Mouse (Mus musculus) E14TG2a.4 (cell line): ENCODE results near the gene Gm12216.

Experiments used
- CTCF ChIP-seq: conservative IDR thresholded peaks from 2 replicates; pipeline ENCODE4 v1.5.1; 2014; ENCODE audit warnings: low read length
- NANOG ChIP-seq: IDR thresholded peaks from 2 replicates; pipeline ENCODE4 v1.6.1; 2014; ENCODE audit warnings: borderline replicate concordance, low read length, mixed read lengths
- POU5F1 ChIP-seq: IDR thresholded peaks from 2 replicates; pipeline ENCODE4 v1.6.1; 2014; ENCODE audit warnings: low read length, borderline replicate concordance

DNA sequence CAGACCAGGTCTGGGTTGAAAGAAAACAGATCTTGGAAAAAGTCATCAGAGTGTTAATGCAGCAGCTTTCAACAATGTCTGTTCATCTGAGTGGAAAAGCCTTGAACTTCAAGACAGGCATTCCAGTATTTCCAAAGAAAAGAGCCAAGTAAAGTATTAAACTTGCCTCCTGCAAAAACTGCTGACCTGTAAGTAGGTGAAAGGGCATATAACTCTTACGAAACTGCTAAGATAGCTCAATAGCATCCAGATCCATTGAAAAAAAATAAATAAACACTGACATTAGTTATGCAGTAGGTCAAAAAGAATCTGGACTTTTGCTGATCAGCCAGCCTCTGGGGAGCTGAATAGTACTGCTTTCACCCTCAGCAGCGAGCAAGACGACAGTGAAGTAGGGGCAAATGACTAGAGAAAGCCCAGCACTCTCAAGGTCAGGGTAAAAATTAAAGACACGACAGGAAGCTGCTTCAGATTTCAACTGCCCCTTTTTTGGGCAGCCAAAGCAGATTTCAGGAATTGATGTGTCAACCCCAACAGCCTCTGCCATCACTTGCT, 30.1 kb upstream of the Gm12216 start:
- no peak for TF ChIP-seq CTCF
- no peak for TF ChIP-seq NANOG
- no peak for TF ChIP-seq POU5F1
